Mouse (Mus musculus) CH12.LX (cell line): ENCODE data around the gene Mmel1.

ENCODE experiments used
- CHD2 ChIP-seq: IDR thresholded peaks from 2 replicates; pipeline ENCODE4 v1.6.1; 2011; ENCODE audit warnings: low read length, improper control_type of control experiment
- CTCF ChIP-seq, 2 experiments: IDR thresholded peaks in 1 of 2; conservative IDR thresholded peaks in 1 of 2; 2 replicates each; pipeline ENCODE4 v1.5.1; 2011 to 2012; ENCODE audit warnings: low read depth in 2 of 2, low read length in 2 of 2, improper control_type of control experiment in 1 of 2, inconsistent platforms in 1 of 2, mild to moderate bottlenecking in 1 of 2, moderate library complexity in 1 of 2
- E2F4 ChIP-seq: IDR thresholded peaks from 2 replicates; pipeline ENCODE4 v1.6.1; 2011; ENCODE audit warnings: low read depth, low read length, improper control_type of control experiment; ENCODE audit not compliant: insufficient replicate concordance
- ETS1 ChIP-seq: conservative IDR thresholded peaks from 2 replicates; pipeline ENCODE4 v1.6.1; 2012; ENCODE audit warnings: low read depth, mild to moderate bottlenecking, inconsistent platforms, low read length, improper control_type of control experiment, moderate library complexity
- NRF1 ChIP-seq: IDR thresholded peaks from 2 replicates; pipeline ENCODE4 v1.6.1; 2014; ENCODE audit warnings: low read depth, mild to moderate bottlenecking, inconsistent platforms, low read length, improper control_type of control experiment, moderate library complexity
- POLR2A ChIP-seq: IDR thresholded peaks from 2 replicates; pipeline ENCODE4 v1.6.1; 2011; ENCODE audit warnings: low read depth, mild to moderate bottlenecking, improper control_type of control experiment, low read length
- USF1 ChIP-seq: IDR thresholded peaks from 2 replicates; pipeline ENCODE4 v1.6.1; 2014; ENCODE audit warnings: low read depth, mild to moderate bottlenecking, inconsistent platforms, low read length, improper control_type of control experiment

DNA sequence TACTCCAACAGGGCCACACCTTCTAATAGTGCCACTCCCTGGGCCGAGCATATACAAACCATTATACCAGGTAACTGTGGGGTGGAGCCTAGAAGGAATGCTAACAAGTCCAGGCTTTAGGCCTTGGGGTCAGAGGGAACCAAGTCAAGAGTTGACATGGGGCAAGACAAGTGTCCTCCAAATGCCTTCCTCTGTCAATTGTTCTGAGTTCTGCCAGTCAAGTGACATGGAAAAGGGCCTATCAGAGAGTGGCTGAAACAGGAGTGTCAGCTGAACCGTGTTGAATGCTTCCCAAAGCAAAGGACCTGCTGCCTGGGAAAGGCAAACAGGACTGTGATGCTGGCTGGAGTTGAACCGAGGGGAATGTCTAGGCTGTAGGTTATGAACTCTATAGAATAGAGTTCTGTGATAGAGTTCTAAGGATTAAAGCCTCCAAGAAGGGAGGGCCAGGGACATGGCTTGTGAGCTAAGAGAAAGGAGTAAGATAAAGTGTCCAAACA is 5.9 kb upstream of the Mmel1 start:
- TF ChIP-seq CTCF (conservative IDR thresholded peaks at IDR 0.05 in 1 of 2, IDR thresholded peaks at IDR 0.05 in 1 of 2; ENCODE audit: low read depth in 2 of 2, low read length in 2 of 2), result no peak
- TF ChIP-seq POLR2A, result no peak
- no peak for TF ChIP-seq ETS1
- no peak for TF ChIP-seq USF1
- no peak for TF ChIP-seq E2F4
- TF ChIP-seq NRF1, result no peak
- no peak for TF ChIP-seq CHD2
